Mouse (Mus musculus) megakaryocyte, embryonic 14.5 days (primary cell): ENCODE data around the gene Ipo11.

Experiments used
- FLI1 ChIP-seq: IDR thresholded peaks from 2 replicates; pipeline ENCODE4 v1.6.1; 2012; ENCODE audit warnings: low read length, inconsistent platforms, mixed read lengths
- GATA1 ChIP-seq: IDR thresholded peaks from 3 replicates; pipeline ENCODE4 v1.6.1; 2012; ENCODE audit warnings: mixed read lengths, low read length, inconsistent platforms, borderline replicate concordance

DNA sequence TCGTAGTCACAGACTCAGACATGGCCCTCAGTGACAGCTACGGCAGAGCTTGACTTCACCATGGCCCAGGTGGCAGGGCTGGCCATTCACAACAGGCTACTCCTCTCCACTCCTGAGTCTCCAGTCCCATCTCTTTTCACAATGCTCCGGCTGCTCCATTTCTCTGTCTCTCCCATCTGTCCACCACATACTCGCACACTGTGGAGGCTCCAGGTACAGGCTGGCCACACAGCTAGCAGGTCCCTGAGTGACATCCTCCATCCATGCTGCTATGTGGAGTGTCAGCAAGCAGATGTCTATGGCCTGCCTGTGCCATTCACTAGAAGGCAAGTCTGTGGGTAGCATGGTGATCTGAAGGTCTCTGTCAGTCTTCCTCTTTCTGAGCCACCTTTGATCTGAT lies 29.5 kb downstream of the Ipo11 start:
- no peak for TF ChIP-seq FLI1
- TF ChIP-seq GATA1 = no peak
